Mouse (Mus musculus) G1E (cell line): ENCODE measurements around the gene Tex26. TPM values are rescaled to one million over a fixed set of nuclear protein-coding genes. Genes with fewer than 3 reads are reported as not detected.

Experiments used
- ATAC-seq: 2 replicates; pipeline ENCODE4 v1.8.0; 2016; ENCODE audit warnings: mild to moderate bottlenecking; ENCODE audit not compliant: insufficient number of reproducible peaks, poor library complexity, low FRiP score, severe bottlenecking; ENCODE audit errors: extremely low read depth
- DNase-seq: peaks from one replicate; pipeline ENCODE4 v3.0.0; 2012; ENCODE audit warnings: low spot score
- H3K27me3 ChIP-seq: 2 replicates; pipeline ENCODE4 v1.6.1; 2012; ENCODE audit warnings: mild to moderate bottlenecking, low read length, inconsistent platforms; ENCODE audit not compliant: insufficient read depth
- H3K36me3 ChIP-seq: replicated peaks from 2 replicates; pipeline ENCODE3; 2012; ENCODE audit warnings: mild to moderate bottlenecking, inconsistent platforms
- H3K4me1 ChIP-seq: 2 replicates; pipeline ENCODE4 v1.6.1; 2012; ENCODE audit warnings: low read depth, low read length, inconsistent platforms, mixed read lengths; ENCODE audit not compliant: insufficient read depth
- H3K4me3 ChIP-seq: 2 replicates; pipeline ENCODE4 v1.5.1; 2012; ENCODE audit warnings: low read depth, mild to moderate bottlenecking, inconsistent platforms, low read length, moderate library complexity, mixed read lengths
- H3K9me3 ChIP-seq: replicated peaks from 2 replicates; pipeline ENCODE4 v1.6.1; 2012; ENCODE audit warnings: inconsistent platforms
- CTCF ChIP-seq: IDR thresholded peaks from 2 replicates; pipeline ENCODE4 v1.5.1; 2012; ENCODE audit warnings: low read depth, low read length, inconsistent platforms, mixed read lengths
- GATA1 ChIP-seq: IDR thresholded peaks from 2 replicates; pipeline ENCODE4 v1.6.1; 2012; ENCODE audit warnings: borderline replicate concordance, low read length, inconsistent platforms, mixed read lengths
- GATA2 ChIP-seq: IDR thresholded peaks from 2 replicates; pipeline ENCODE4 v1.6.1; 2012; ENCODE audit warnings: low read depth, low read length, inconsistent platforms, borderline replicate concordance
- POLR2AphosphoS5 ChIP-seq: IDR thresholded peaks from 2 replicates; pipeline ENCODE4 v1.6.1; 2012; ENCODE audit warnings: low read depth, low read length, inconsistent platforms; ENCODE audit not compliant: insufficient replicate concordance
- TAL1 ChIP-seq: conservative IDR thresholded peaks from 2 replicates; pipeline ENCODE4 v1.6.1; 2012; ENCODE audit warnings: low read depth, low read length, inconsistent platforms, mixed read lengths
- polyA plus RNA-seq: library from polyadenylated mRNA; stranded (reverse); fragments of >175 nt; gene quantifications from 2 replicates; pipeline ENCODE4 v1.2.3, GENCODE M21; 2012
- total RNA-seq, 2 experiments: library from RNA; stranded (forward) in 1 of 2; stranded (reverse) in 1 of 2; fragments of 200-1000 nt in 1 of 2; fragments of >200 nt in 1 of 2; fragmentation: Nextera tagmentation in 1 of 2; gene quantifications; 2 replicates each; pipeline ENCODE4 v1.2.3; 2014 to 2017

The Tex26 gene
- total and polyA plus RNA-seq, 3 experiments = 0.44 TPM; not detected in 2

DNA sequence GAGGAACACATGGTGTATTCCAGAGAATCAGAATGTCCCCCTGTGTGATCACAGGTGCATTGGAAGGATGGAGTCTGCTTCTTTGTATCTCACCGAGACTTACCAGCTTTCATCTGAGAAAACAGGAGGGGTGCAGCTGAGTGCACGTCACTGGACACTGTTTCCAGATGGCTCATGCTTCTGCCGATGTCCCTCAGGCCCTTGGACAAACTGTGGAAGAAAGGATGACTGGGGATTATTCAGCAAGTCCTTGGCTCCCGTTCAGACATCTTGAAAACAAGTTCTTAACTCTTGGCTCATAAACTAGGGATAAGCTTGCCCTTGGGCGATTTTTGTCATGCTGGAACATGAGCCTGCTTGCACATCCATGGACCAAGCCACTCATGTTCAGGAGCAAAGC, 36.1 kb upstream of the Tex26 start:
- Histone ChIP-seq H3K36me3 (no peaks in the 10 kb centered on the region), H3K9me3 (peaks cover 62% of the 10 kb centered on the region), H3K4me1 (no peaks in the 10 kb centered on the region), H3K27me3 (no peaks in the 10 kb centered on the region), H3K4me3 (no peak overlapping the region)
- DNase-seq (no peak), ATAC-seq (no peak)
- no peak for TF ChIP-seq TAL1
- TF ChIP-seq GATA1 = no peak
- TF ChIP-seq CTCF = no peak
- no peak for TF ChIP-seq GATA2
- TF ChIP-seq POLR2AphosphoS5 = no peak

DNA sequence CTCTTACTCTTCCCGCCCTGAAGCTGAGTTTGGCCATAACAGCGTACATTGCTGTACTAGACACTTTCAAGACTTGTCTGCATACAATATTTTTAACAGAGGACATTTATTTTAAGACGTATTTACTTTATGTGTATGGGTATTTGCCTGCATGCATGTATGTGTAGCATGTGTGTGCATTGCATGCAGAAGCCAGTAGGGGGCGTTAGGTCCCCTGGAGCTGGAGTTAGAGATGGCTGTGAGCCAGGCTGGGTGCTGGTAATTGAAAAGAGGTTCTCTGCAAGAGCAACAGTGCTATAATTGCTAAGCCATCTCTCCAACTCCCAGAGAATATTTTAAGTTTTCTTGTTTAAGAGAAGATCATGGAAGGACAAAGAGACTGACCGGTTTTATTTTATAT, 34.8 kb upstream of the Tex26 start:
- H3K36me3 ChIP-seq = no peaks in the 10 kb centered on the region
- TF ChIP-seq TAL1 (no peak), GATA2 (no peak), GATA1 (no peak), CTCF (no peak), POLR2AphosphoS5 (no peak)

DNA sequence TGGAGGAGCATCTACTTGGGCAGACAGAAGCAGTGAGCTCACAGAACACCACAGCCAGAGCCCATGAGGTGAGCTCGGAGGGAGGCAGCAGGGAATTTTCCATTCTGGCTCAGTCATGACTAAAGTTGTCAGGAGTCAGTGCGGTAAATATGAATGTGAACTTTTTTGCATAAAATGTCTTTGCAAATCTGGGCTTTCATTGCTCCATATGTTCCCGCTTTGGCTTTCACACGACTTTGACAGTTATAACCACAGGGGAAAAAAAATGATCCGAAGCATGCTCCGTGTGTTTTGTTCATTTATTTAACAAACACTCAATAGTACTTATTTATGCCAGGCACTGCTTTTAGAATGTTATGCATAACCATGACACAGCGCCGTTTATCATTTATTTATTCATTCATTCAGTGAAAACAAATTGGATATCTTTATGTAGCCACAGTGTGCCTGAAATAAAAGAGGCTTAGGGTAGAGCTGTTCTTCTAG, 32.6 kb upstream of the Tex26 start:
- no peak for DNase-seq
- no peak for ATAC-seq
- Histone ChIP-seq H3K36me3 (no peaks in the 10 kb centered on the region), H3K4me3 (no peak overlapping the region), H3K9me3 (peaks cover 58% of the 10 kb centered on the region), H3K4me1 (no peaks in the 10 kb centered on the region), H3K27me3 (no peaks in the 10 kb centered on the region; the same call in 1 of the 2 replicates)
- TF ChIP-seq TAL1 (no peak), GATA2 (no peak), POLR2AphosphoS5 (no peak), GATA1 (no peak), CTCF (no peak)

More for the DNA sequence above, 34.8 kb upstream of the Tex26 start:
- ATAC-seq (no peak), DNase-seq (no peak)
- H3K4me1 ChIP-seq = no peaks in the 10 kb centered on the region
- peaks cover 60% of the 10 kb centered on the region for H3K9me3 ChIP-seq
- no peaks in the 10 kb centered on the region for H3K27me3 ChIP-seq
- H3K4me3 ChIP-seq = no peak overlapping the region

DNA sequence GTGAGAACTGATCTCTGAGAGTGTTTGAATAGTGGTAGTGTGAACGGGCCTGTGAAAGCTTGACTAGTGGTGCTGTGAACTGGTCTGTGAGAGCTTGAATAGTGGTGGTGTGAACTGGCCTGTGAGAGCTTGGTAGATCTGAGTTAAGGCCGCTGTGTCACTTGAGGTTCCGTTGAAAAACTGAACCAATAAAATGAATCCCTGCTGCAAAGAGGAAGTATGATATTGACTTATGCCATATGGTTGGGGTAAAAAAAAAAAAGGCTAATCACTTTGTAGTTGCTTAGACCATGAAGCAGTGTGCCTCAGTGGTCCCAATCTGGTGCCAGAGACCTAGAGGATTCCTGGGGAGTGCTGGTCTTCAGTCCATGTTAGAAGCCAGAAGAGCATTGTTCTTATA, 30.0 kb upstream of the Tex26 start:
- ATAC-seq = no peak
- H3K36me3 ChIP-seq = no peaks in the 10 kb centered on the region
- no peaks in the 10 kb centered on the region for H3K4me1 ChIP-seq
- no peaks in the 10 kb centered on the region; the same call in 1 of the 2 replicates for H3K27me3 ChIP-seq
- no peak for DNase-seq
- peaks cover 63% of the 10 kb centered on the region for H3K9me3 ChIP-seq
- TF ChIP-seq POLR2AphosphoS5 (no peak), GATA1 (no peak)
- H3K4me3 ChIP-seq = no peak overlapping the region

DNA sequence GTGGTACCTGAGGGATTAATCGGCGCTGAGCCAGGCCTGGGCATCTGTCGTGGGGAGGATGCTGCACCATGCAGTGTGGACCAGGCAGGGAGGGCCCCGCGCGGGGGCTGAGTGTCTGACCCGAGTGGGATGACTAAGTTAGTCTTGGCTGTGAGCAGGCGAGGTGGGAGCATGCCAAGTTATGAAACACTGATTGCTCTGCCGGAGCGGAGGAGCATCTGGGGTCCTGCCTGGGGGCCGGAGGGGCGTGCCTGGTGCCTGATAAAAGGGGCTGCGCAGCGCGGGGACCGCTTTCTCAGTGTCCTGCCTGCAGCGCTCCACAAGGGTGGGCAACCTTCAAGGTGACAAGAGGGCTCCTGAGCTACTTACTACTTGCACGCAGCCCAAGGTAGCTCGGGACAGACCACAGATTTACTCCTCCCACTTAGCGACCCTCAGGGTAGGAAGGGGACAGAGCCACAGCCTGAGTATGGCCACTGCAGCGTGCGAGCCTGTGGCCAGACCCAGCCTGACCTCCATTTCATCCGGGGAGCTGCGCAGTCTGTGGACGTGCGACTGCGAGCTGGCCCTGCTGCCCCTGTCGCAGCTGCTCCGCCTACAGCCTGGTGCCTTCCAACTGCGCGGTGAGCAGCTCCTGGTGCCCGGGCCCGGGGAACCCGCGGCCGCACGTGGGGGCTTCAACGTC, 27.8 kb upstream of the Tex26 start, which contains the start of gene Medag:
Medag (plus strand) TSS at position 241 of the 685 bp plus-strand sequence.
- no peak within 1 kb of the TSS for H3K4me3 ChIP-seq
- no peak for DNase-seq
- no peak for ATAC-seq
- H3K9me3 ChIP-seq = peaks cover 59% of the 10 kb centered on the region
- H3K4me1 ChIP-seq = no peaks in the 10 kb centered on the region
- no peak for TF ChIP-seq GATA1
- no peak for TF ChIP-seq CTCF
- TF ChIP-seq TAL1 = no peak
- no peak for TF ChIP-seq POLR2AphosphoS5
- TF ChIP-seq GATA2 = no peak
- no peaks in the 10 kb centered on the region; the same call in 1 of the 2 replicates for H3K27me3 ChIP-seq
- no peaks in the 10 kb centered on the region for H3K36me3 ChIP-seq

DNA sequence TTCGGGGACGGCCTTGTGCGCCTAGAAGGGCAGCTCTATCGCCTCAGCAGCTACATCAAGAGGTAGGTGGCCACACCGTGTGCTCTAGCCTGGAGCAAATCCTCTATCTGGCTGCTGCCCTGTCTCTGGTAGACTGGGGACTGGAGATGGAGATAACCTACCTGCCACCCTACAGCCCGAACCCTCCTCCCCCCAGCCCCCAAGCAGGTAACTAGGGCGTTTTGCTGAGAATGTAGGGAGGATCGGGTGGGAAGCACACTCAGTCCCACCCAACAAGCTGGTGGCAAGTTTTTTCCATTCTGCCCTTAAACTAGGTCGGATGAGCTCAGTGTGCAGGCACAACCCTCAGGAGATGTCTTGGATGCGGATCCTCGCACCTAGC, 27.3 kb upstream of the Tex26 start:
- ATAC-seq = no peak
- H3K9me3 ChIP-seq = peaks cover 62% of the 10 kb centered on the region
- no peaks in the 10 kb centered on the region for H3K36me3 ChIP-seq
- DNase-seq = no peak
- H3K4me1 ChIP-seq = no peaks in the 10 kb centered on the region
- no peaks in the 10 kb centered on the region; the same call in 1 of the 2 replicates for H3K27me3 ChIP-seq
- H3K4me3 ChIP-seq = no peak overlapping the region
- TF ChIP-seq GATA1 = no peak
- no peak for TF ChIP-seq TAL1
- no peak for TF ChIP-seq CTCF
- TF ChIP-seq POLR2AphosphoS5 = no peak
- no peak for TF ChIP-seq GATA2
